Mouse (Mus musculus): ENCODE measurements around the gene Mtmr12. TPM values are rescaled to one million over a fixed set of nuclear protein-coding genes. Genes with fewer than 3 reads are reported as not detected.
A peak's percentile ranks its signal among the peaks of the same experiment; 100 is the strongest.
"Not testable (repeated sequence)": the region's sequence is repeated elsewhere in the genome, so short reads cannot be mapped to it uniquely, and the experiment has no call there.

Mtmr12 gene
- 15.2 and 16.7 TPM in 2 replicates for polyA plus RNA-seq (2014; fragmentation: Nextera tagmentation; extraction: Ambion mirVana)

- peak; percentile 100 for DNase-seq (ENCODE audit: low spot score)
- Histone ChIP-seq H3K36me3 (ENCODE audit: control insufficient read depth, insufficient read depth, low read length) (no peaks in the 10 kb centered on the region), H3K9me3 (ENCODE audit: control insufficient read depth, low read length) (no peaks in the 10 kb centered on the region), H3K4me3 (ENCODE audit: low read depth, low read length) (peak within 1 kb of the TSS; percentile 93), H3K4me2 (replicated peaks; ENCODE audit: low read depth, low read length) (peak within 1 kb of the TSS; percentile 58), H3K9ac (ENCODE audit: low read depth, low read length) (peak within 1 kb of the TSS; percentile 87), H3K27ac (ENCODE audit: low read depth, low read length) (peak within 1 kb of the TSS; percentile 83), H3K4me1 (replicated peaks; ENCODE audit: control insufficient read depth, insufficient read depth, low read length) (peaks cover 2% of the 10 kb centered on the region; the same call in 1 of the 2 replicates), H3K27me3 (ENCODE audit: control insufficient read depth, insufficient read depth, low read length) (no peaks in the 10 kb centered on the region)
- ATAC-seq (ENCODE audit: low FRiP score) = peak; percentile 99
- WGBS = 1% methylated on average over 46 of the region's 58 CpGs
These were observed at the start of gene Mtmr12 for GRCm38 (mm10) chr15:12204319-12205159. Gene Mtmr12 (plus strand): TSS chr15:12205028.

GRCm38 (mm10) chr15:12178126-12178525, 26.7 kb upstream of the Mtmr12 start:
- WGBS = 88% methylated on average over 5 of the region's 5 CpGs
- Histone ChIP-seq H3K4me2 (replicated peaks; ENCODE audit: low read depth, low read length) (no peak overlapping the region), H3K27ac (ENCODE audit: low read depth, low read length) (no peak overlapping the region), H3K9me3 (ENCODE audit: control insufficient read depth, low read length) (no peaks in the 10 kb centered on the region), H3K36me3 (ENCODE audit: control insufficient read depth, insufficient read depth, low read length) (no peaks in the 10 kb centered on the region), H3K9ac (ENCODE audit: low read depth, low read length) (no peak overlapping the region), H3K4me1 (replicated peaks; ENCODE audit: control insufficient read depth, insufficient read depth, low read length) (no peaks in the 10 kb centered on the region), H3K4me3 (ENCODE audit: low read depth, low read length) (no peak overlapping the region), H3K27me3 (ENCODE audit: control insufficient read depth, insufficient read depth, low read length) (no peaks in the 10 kb centered on the region)
- DNase-seq (ENCODE audit: low spot score) (no peak), ATAC-seq (ENCODE audit: low FRiP score) (no peak)

- not testable (repeated sequence) for H3K4me2 ChIP-seq (replicated peaks; ENCODE audit: low read depth, low read length); H3K4me3 ChIP-seq (ENCODE audit: low read depth, low read length); H3K36me3 ChIP-seq (ENCODE audit: control insufficient read depth, insufficient read depth, low read length); ATAC-seq (ENCODE audit: low FRiP score); H3K4me1 ChIP-seq (replicated peaks; ENCODE audit: control insufficient read depth, insufficient read depth, low read length); DNase-seq (ENCODE audit: low spot score); H3K9ac ChIP-seq (ENCODE audit: low read depth, low read length); H3K9me3 ChIP-seq (ENCODE audit: control insufficient read depth, low read length); H3K27ac ChIP-seq (ENCODE audit: low read depth, low read length); H3K27me3 ChIP-seq (ENCODE audit: control insufficient read depth, insufficient read depth, low read length)
- 95% methylated on average over 13 of the region's 13 CpGs for WGBS
These were observed 23.5 kb upstream of the Mtmr12 start for GRCm38 (mm10) chr15:12181181-12181805.

- Histone ChIP-seq H3K27ac (ENCODE audit: low read depth, low read length) (no peak overlapping the region), H3K4me2 (replicated peaks; ENCODE audit: low read depth, low read length) (no peak overlapping the region), H3K27me3 (ENCODE audit: control insufficient read depth, insufficient read depth, low read length) (no peaks in the 10 kb centered on the region), H3K4me1 (replicated peaks; ENCODE audit: control insufficient read depth, insufficient read depth, low read length) (no peaks in the 10 kb centered on the region), H3K9ac (ENCODE audit: low read depth, low read length) (no peak overlapping the region), H3K4me3 (ENCODE audit: low read depth, low read length) (no peak overlapping the region), H3K36me3 (ENCODE audit: control insufficient read depth, insufficient read depth, low read length) (no peaks in the 10 kb centered on the region), H3K9me3 (ENCODE audit: control insufficient read depth, low read length) (no peaks in the 10 kb centered on the region)
- ATAC-seq (ENCODE audit: low FRiP score) (no peak), DNase-seq (ENCODE audit: low spot score) (no peak)
- 70% methylated on average over 25 of the region's 25 CpGs for WGBS
These were observed 10.7 kb upstream of the Mtmr12 start for GRCm38 (mm10) chr15:12193880-12194816.

GRCm38 (mm10) chr15:12194817-12195735, 9.8 kb upstream of the Mtmr12 start:
- H3K4me2 ChIP-seq (replicated peaks; ENCODE audit: low read depth, low read length) = no peak overlapping the region
- no peaks in the 10 kb centered on the region for H3K36me3 ChIP-seq (ENCODE audit: control insufficient read depth, insufficient read depth, low read length)
- ATAC-seq (ENCODE audit: low FRiP score) (no peak), DNase-seq (ENCODE audit: low spot score) (no peak)
- no peaks in the 10 kb centered on the region for H3K27me3 ChIP-seq (ENCODE audit: control insufficient read depth, insufficient read depth, low read length)
- no peak overlapping the region for H3K9ac ChIP-seq (ENCODE audit: low read depth, low read length)
- H3K4me3 ChIP-seq (ENCODE audit: low read depth, low read length) = no peak overlapping the region
- H3K27ac ChIP-seq (ENCODE audit: low read depth, low read length) = no peak overlapping the region
- H3K9me3 ChIP-seq (ENCODE audit: control insufficient read depth, low read length) = no peaks in the 10 kb centered on the region
- 75% methylated on average over 20 of the region's 20 CpGs for WGBS
- H3K4me1 ChIP-seq (replicated peaks; ENCODE audit: control insufficient read depth, insufficient read depth, low read length) = no peaks in the 10 kb centered on the region

GRCm38 (mm10) chr15:12195966-12196365, 8.9 kb upstream of the Mtmr12 start:
- WGBS = 77% methylated on average over 5 of the region's 6 CpGs
- DNase-seq (ENCODE audit: low spot score) (no peak), ATAC-seq (ENCODE audit: low FRiP score) (no peak)
- H3K9me3 ChIP-seq (ENCODE audit: control insufficient read depth, low read length) = no peaks in the 10 kb centered on the region
- H3K4me2 ChIP-seq (replicated peaks; ENCODE audit: low read depth, low read length) = no peak overlapping the region
- H3K27ac ChIP-seq (ENCODE audit: low read depth, low read length) = no peak overlapping the region
- H3K27me3 ChIP-seq (ENCODE audit: control insufficient read depth, insufficient read depth, low read length) = no peaks in the 10 kb centered on the region
- no peak overlapping the region for H3K4me3 ChIP-seq (ENCODE audit: low read depth, low read length)
- H3K4me1 ChIP-seq (replicated peaks; ENCODE audit: control insufficient read depth, insufficient read depth, low read length) = no peaks in the 10 kb centered on the region
- no peaks in the 10 kb centered on the region for H3K36me3 ChIP-seq (ENCODE audit: control insufficient read depth, insufficient read depth, low read length)
- no peak overlapping the region for H3K9ac ChIP-seq (ENCODE audit: low read depth, low read length)

- Histone ChIP-seq H3K4me3 (ENCODE audit: low read depth, low read length) (no peak overlapping the region), H3K4me2 (replicated peaks; ENCODE audit: low read depth, low read length) (no peak overlapping the region), H3K27ac (ENCODE audit: low read depth, low read length) (no peak overlapping the region), H3K36me3 (ENCODE audit: control insufficient read depth, insufficient read depth, low read length) (no peaks in the 10 kb centered on the region), H3K9ac (ENCODE audit: low read depth, low read length) (no peak overlapping the region), H3K9me3 (ENCODE audit: control insufficient read depth, low read length) (no peaks in the 10 kb centered on the region), H3K4me1 (replicated peaks; ENCODE audit: control insufficient read depth, insufficient read depth, low read length) (no peaks in the 10 kb centered on the region), H3K27me3 (ENCODE audit: control insufficient read depth, insufficient read depth, low read length) (no peaks in the 10 kb centered on the region)
- DNase-seq (ENCODE audit: low spot score) (peak; percentile 86), ATAC-seq (ENCODE audit: low FRiP score) (peak; percentile 84)
- 39% methylated on average over 22 of the region's 22 CpGs for WGBS
These were observed 8.2 kb upstream of the Mtmr12 start for GRCm38 (mm10) chr15:12196410-12197191.

Measured in hindbrain, embryonic 11.5 days (tissue).